Mouse (Mus musculus) forebrain, postnatal 0 days (tissue): ENCODE results near the gene Znrd1. TPM values are rescaled to one million over a fixed set of nuclear protein-coding genes. Genes with fewer than 3 reads are reported as not detected.

Source experiments
- ATAC-seq: fragments of 200-750 bp; cut with Nextera tagmentation; 2 replicates; pipeline ENCODE4 v1.8.0; 2017; ENCODE audit warnings: mild to moderate bottlenecking, moderate library complexity
- DNase-seq: peaks from one replicate; pipeline ENCODE4 v3.0.0-alpha.2; 2015
- H3K27ac ChIP-seq: fragments of 300-500 bp; sonication (generic); 2 replicates; pipeline ENCODE4 v1.5.1; 2014; ENCODE audit warnings: low read depth, mild to moderate bottlenecking, antibody characterized with exemption, low read length, moderate library complexity, mixed read lengths
- H3K27me3 ChIP-seq: fragments of 300-500 bp; sonication (generic); 2 replicates; pipeline ENCODE4 v1.6.1; 2014; ENCODE audit warnings: mild to moderate bottlenecking, low read length, mixed read lengths; ENCODE audit not compliant: insufficient read depth
- H3K36me3 ChIP-seq: fragments of 300-500 bp; sonication (generic); 2 replicates; pipeline ENCODE4 v1.6.1; 2014; ENCODE audit warnings: mild to moderate bottlenecking, moderate library complexity; ENCODE audit not compliant: insufficient read depth
- H3K4me1 ChIP-seq: fragments of 300-500 bp; sonication (generic); 2 replicates; pipeline ENCODE4 v1.6.1; 2014; ENCODE audit warnings: antibody characterized with exemption; ENCODE audit not compliant: insufficient read depth
- H3K4me2 ChIP-seq: fragments of 300-500 bp; sonication (generic); 2 replicates; pipeline ENCODE4 v1.6.1; 2014; ENCODE audit warnings: low read depth, mild to moderate bottlenecking, moderate library complexity
- H3K4me3 ChIP-seq: fragments of 300-500 bp; sonication (generic); 2 replicates; pipeline ENCODE4 v1.5.1; 2014; ENCODE audit warnings: low read depth, low read length, mixed read lengths
- H3K9ac ChIP-seq: fragments of 300-500 bp; sonication (generic); 2 replicates; pipeline ENCODE4 v1.6.1; 2014; ENCODE audit warnings: mild to moderate bottlenecking
- H3K9me3 ChIP-seq: fragments of 300-500 bp; sonication (generic); 2 replicates; pipeline ENCODE4 v1.6.1; 2016; ENCODE audit warnings: low read length
- CTCF ChIP-seq: sonication (generic); IDR thresholded peaks from 2 replicates; pipeline ENCODE4 v1.5.1; 2016; ENCODE audit warnings: antibody characterized with exemption, control low read depth, low read depth
- WGBS: fragments of 180-500 bp; shearing (Covaris S2); extraction: QIAGEN DNeasy Blood & Tissue Kit; methylation state at CpG from one replicate; pipeline ENCODE4 v1.1.7; 2014; 5-methylcytosine and 5-hydroxymethylcytosine counted together
- polyA plus RNA-seq: library from polyadenylated mRNA; unstranded; fragments of >200 nt; fragmentation: Nextera tagmentation; extraction: Ambion mirVana; gene quantifications from 2 replicates; pipeline ENCODE4 v1.2.1, GENCODE M21; 2015
- total RNA-seq: library from RNA; depleted of rRNA; stranded (reverse); fragments of >200 nt; gene quantifications from 2 replicates; pipeline ENCODE4 v1.2.3, GENCODE M21; 2014; rRNA removed

Znrd1 gene
- 28.6 and 35.0 TPM in 2 replicates for total RNA-seq
- polyA plus RNA-seq: 48.8 and 56.5 TPM in 2 replicates

DNA sequence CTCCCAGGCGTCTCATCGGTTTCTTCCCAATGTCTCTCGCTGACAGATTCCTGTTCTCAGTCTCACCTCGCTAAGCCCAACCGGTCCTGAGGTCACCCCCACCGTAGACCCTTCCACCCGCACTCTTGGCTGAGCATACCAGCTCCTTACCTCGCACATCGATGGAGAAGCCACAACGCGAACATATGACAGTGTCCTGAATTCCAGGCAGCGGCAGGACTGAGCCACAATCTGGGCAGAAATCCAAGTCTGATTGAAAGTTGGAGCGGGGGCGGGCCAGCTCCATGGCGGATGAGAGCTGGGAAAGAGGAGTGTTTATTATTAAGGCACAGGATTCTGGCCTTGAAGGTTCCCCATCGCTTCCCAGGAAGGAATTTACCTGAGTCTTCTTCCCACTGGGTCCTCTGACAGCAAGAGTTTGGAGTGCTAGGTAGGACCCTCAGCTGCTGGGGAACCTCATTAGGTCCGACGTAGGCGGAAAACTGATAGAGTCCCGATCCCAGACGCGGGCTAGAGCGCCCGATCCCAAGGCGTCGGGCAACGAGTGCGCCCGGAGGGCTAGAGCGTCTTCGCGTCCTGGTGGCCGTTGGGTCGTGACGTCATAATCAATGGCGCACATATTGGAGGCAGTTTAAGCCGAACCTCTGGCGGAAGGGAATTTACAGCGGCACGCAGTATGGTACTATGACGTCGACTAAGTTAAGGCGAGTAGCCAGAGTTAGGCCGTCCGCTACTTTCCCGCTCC is at the start of gene Znrd1, which contains the start of gene Znrd1as:
TSS of gene Znrd1 (minus strand) at position 561 of the 745 bp plus-strand sequence.
TSS of gene Znrd1as (plus strand) at position 594 of the 745 bp plus-strand sequence.
- WGBS: under 1% methylated on average over 46 of the region's 46 CpGs
- H3K9me3 ChIP-seq: no peaks in the 10 kb centered on the region
- no peak for TF ChIP-seq CTCF
- no peaks in the 10 kb centered on the region for H3K27me3 ChIP-seq
- H3K4me2 ChIP-seq: peak within 1 kb of the TSS; percentile 70
- peak within 1 kb of the TSS; percentile 50 for H3K9ac ChIP-seq
- DNase-seq (peak; percentile 99), ATAC-seq (peak; percentile 99)
- H3K4me1 ChIP-seq: peaks cover 10% of the 10 kb centered on the region
- H3K36me3 ChIP-seq: peaks cover 6% of the 10 kb centered on the region; the same call in 1 of the 2 replicates
- peak within 1 kb of the TSS; percentile 68 for H3K4me3 ChIP-seq
- H3K27ac ChIP-seq: peak within 1 kb of the TSS; percentile 69

DNA sequence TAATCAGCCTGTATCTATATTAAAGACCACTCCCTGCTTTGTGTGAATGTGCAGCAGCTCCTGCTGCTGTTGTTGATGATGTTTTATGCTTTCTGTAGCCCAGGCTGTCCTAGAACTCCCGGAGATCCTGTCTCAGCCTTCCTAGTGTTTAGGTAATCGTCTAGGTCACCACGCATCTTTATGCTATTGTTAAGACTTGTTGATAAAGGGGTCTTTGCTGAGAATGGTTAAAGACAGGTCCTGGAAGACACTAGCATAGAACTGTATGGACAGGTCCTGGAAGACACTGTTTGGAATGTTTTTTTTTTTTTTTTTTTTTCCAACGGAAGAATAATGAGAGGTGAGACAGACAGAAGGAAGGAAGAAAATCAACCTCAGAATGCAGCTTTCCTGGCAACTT is 45.0 kb upstream of the Znrd1 start:
- H3K27ac ChIP-seq: peak overlapping the region; percentile 97
- peak overlapping the region; percentile 60 for H3K4me2 ChIP-seq
- peak overlapping the region; percentile 92 for H3K9ac ChIP-seq
- H3K36me3 ChIP-seq: peaks cover 33% of the 10 kb centered on the region
- ATAC-seq (peak; percentile 45), DNase-seq (peak; percentile 67)
- TF ChIP-seq CTCF: no peak
- H3K4me3 ChIP-seq: peak overlapping the region; percentile 79
- H3K9me3 ChIP-seq: no peaks in the 10 kb centered on the region
- peaks cover 7% of the 10 kb centered on the region; the same call in 1 of the 2 replicates for H3K4me1 ChIP-seq
- H3K27me3 ChIP-seq: no peaks in the 10 kb centered on the region
- 10% methylated on average over 4 of the region's 4 CpGs for WGBS

DNA sequence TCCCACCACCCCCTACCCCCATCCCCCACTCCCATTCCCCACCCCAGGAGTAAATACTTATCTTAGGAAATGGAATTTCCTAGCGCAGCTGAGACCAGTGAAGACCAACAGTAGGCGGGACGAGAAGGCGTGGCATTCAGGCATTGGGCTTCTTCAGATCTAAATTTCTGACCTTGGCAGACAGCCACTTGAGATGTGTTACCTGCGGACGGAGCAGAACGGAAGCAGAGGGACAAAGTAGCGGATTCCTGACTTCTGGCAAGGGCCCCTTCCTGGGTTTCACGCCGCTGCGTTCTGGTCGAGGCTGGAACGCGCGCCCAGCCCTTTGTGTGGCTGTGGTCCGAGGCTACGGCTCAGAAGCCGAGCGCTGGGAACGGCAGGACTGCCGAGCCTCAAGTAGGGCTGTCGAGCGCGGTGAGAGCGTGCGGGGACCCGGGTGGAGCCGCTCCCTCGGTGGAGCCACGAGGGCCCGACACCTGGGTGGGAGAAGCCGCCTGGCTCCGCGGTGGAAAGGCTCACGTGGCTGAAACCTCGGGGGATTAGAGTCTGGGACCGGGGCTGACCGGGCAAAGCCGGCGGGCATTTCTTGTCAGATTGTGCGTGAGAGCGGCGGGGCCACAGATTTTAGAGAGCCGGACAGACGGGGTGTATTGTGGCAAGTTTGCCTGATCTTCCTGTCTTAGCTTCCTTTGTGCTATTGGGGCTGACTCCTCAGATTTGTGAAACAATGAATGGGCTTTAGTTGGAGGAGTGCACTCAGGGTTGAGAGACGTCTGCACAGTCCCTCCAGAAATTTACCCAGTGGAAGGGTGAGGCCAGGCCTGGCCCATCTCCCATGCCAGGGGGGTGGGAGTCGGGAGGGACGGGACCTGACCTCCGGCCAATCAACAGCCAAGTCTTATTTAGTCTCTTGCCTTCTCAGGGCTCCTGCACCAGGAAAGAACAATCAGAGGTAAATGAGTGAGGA is 44.3 kb upstream of the Znrd1 start:
- H3K36me3 ChIP-seq: peaks cover 26% of the 10 kb centered on the region
- WGBS: 1% methylated on average over 49 of the region's 49 CpGs
- no peak for TF ChIP-seq CTCF
- H3K27ac ChIP-seq: peak overlapping the region; percentile 97
- H3K4me2 ChIP-seq: peak overlapping the region; percentile 60
- ATAC-seq (peak; percentile 83), DNase-seq (peak; percentile 88)
- no peaks in the 10 kb centered on the region for H3K27me3 ChIP-seq
- no peaks in the 10 kb centered on the region for H3K9me3 ChIP-seq
- peak overlapping the region; percentile 92 for H3K9ac ChIP-seq
- H3K4me1 ChIP-seq: peaks cover 7% of the 10 kb centered on the region; the same call in 1 of the 2 replicates
- H3K4me3 ChIP-seq: peak overlapping the region; percentile 79

DNA sequence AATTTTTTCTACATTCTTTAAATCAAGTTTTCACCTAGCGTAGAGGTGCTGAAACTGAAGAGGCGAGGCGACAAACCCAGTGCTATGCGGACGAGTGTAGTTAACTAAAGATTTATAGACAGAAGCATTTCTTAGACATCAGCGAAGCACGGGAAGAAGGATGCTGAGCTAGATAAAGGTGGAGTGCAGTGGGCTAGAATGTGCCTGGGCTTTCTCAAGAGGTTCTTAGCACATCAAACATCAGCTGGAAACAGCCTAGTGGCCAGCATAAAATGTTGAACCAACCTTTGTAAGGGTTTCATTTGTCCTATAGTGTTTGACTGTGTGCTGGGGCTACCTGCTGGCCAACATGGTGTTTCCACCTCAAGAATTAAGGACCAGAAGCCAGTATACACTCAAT is 42.5 kb upstream of the Znrd1 start, which contains the start of gene Zfp57:
TSS of gene Zfp57 (plus strand) at position 301 of the 400 bp plus-strand sequence.
- Histone ChIP-seq H3K4me3 (peak within 1 kb of the TSS; percentile 79; the same call in 1 of the 2 replicates), H3K9ac (no peak within 1 kb of the TSS), H3K36me3 (peaks cover 9% of the 10 kb centered on the region), H3K27ac (no peak within 1 kb of the TSS), H3K27me3 (no peaks in the 10 kb centered on the region), H3K9me3 (no peaks in the 10 kb centered on the region), H3K4me1 (peaks cover 7% of the 10 kb centered on the region; the same call in 1 of the 2 replicates), H3K4me2 (peak within 1 kb of the TSS; percentile 60)
- 93% methylated on average over 7 of the region's 7 CpGs for WGBS
- no peak for TF ChIP-seq CTCF
- DNase-seq (no peak), ATAC-seq (no peak)

DNA sequence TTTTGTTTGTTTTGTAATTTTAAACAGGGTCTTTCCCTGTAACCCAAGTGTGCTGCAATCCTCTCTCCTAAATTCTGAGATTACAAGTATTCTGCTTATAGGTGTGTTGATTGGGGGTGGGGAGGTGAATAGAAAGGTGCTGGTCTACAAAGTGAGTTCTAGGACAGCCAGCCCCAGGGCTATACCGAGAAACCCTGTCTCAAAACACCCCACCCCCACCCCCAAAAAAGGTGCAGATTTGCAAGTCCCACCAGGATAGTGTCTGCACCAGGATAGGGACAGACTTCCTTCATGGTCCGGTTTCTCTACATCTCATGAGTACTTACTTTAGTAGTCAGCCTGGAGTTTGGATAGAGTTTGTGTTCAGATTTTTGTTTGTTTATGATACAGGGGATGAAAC is 40.1 kb upstream of the Znrd1 start:
- H3K4me3 ChIP-seq: no peak overlapping the region
- H3K9me3 ChIP-seq: no peaks in the 10 kb centered on the region
- no peak for ATAC-seq
- no peaks in the 10 kb centered on the region for H3K27me3 ChIP-seq
- no peak overlapping the region for H3K9ac ChIP-seq
- no peaks in the 10 kb centered on the region for H3K36me3 ChIP-seq
- no peaks in the 10 kb centered on the region for H3K4me1 ChIP-seq
- H3K4me2 ChIP-seq: no peak overlapping the region
- WGBS: 79% methylated on average over 2 of the region's 2 CpGs
- H3K27ac ChIP-seq: no peak overlapping the region
- no peak for TF ChIP-seq CTCF
- DNase-seq: no peak

DNA sequence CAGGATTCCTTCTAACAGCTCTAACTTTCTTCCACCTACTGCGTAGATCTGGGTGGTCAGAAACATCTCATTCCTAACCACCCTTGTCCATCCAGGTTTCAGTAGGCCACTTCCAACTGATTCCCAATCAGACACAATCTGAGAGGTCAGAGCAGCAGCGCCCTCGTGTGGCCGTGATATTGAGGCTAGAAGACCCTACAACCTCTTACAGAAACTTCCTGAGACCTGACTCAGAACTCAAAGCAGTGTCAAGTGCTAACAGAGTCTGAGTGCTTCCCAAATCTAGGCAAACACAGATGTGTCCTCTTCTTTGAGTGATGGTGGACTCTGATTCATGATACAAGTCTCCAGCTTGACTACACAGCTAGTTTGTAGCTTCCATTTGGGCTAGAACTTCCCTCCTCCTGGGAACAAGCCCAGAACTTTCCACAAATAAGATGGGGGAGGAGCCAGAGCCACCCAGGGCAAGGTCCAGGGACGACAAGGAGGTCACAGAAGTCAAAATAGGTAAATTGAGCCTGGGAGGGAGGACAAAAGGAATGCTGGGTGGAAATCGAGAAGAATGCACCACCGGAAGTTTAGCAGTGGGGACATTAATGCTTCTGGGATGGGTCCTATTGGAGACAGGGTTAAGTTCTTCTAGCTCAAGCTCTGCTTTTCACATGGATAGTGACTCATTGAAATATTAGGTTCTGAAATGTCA is 38.8 kb upstream of the Znrd1 start:
- TF ChIP-seq CTCF: peak; percentile 78
- DNase-seq (peak; percentile 77), ATAC-seq (peak; percentile 59)
- Histone ChIP-seq H3K27me3 (no peaks in the 10 kb centered on the region; the same call in 1 of the 2 replicates), H3K27ac (no peak overlapping the region), H3K4me2 (no peak overlapping the region), H3K9me3 (no peaks in the 10 kb centered on the region), H3K9ac (no peak overlapping the region), H3K4me1 (no peaks in the 10 kb centered on the region), H3K4me3 (no peak overlapping the region), H3K36me3 (no peaks in the 10 kb centered on the region)
- 29% methylated on average over 7 of the region's 7 CpGs for whole genome bisulfite sequencing
